In the genomic region with DNA sequence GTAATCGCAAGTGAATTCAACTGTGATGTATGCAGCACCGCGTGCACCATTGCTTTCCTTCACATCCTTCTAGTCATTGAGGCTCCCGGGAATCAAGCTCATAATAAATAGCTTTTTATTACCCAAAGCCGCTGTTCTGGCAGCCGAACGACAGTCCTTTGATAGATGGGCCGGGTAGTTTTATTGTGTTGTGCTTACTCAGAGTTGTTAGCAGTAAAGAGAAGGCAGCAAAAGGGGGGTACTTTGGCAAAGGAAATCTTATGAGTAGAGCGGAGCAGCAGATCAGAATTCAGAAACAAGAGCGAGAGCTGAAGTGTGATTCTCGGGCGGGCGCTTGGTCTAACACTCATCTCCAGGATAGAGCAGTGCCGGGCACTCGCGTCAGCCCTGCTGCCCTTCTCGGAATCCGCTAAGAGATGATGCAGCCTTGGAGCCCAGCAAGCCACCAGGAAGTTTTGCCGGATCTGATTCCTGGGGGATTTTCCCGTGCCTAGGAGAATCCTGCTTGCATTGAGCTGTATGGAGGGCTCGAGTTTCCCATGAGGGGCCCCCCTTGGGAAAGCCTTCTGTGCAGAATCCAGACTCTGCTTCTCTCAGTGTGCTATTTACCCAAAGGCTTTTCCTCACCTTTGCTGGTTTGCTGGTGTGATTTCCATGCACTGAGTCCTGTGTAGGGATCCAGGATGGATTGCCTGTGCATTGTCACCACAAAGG, we compare ENCODE assay signal across 9 mouse cellular contexts.
DNase-seq lines count a peak whose midpoint lies in the region; ATAC-seq and TF ChIP-seq lines count a peak whose summit lies in the region.
"Had no signal": no experiment of that assay in that cellular context is flagged by ENCODE, and none has a peak within 500 bp of the region (broad histone marks: within the 10 kb centered on the region; RNA-seq: fewer than 3 reads in every experiment).

No protein-coding gene starts in this region.

- no peaks in the 10 kb centered on the region for H3K36me3 ChIP-seq in lung, embryonic 14.5 days (ENCODE audit: insufficient read depth)
- H3K36me3 ChIP-seq in hindbrain, embryonic 11.5 days (ENCODE audit: control insufficient read depth, insufficient read depth, low read length) = no peaks in the 10 kb centered on the region
- no peaks in the 10 kb centered on the region for H3K36me3 ChIP-seq in neural tube, embryonic 12.5 days

- no peak overlapping the region for H3K9ac ChIP-seq in lung, embryonic 14.5 days
- peak overlapping the region; percentile 55 for H3K9ac ChIP-seq in hindbrain, embryonic 11.5 days (ENCODE audit: low read depth, low read length)
- H3K9ac ChIP-seq in neural tube, embryonic 12.5 days = peak overlapping the region; percentile 50

- intact Hi-C loops in left cerebral cortex, postnatal 36 days (cut with DNase I) = loop anchor here (2.0 to 10.0 kb wide), 3 partner anchors 35 to 372 kb away; no protein-coding TSS in a partner anchor

- peak overlapping the region; percentile 18; the same call in 1 of the 2 replicates for H3K4me3 ChIP-seq in lung, embryonic 14.5 days (ENCODE audit: low read depth, low read length)
- H3K4me3 ChIP-seq in hindbrain, embryonic 11.5 days (ENCODE audit: low read depth, low read length) = peak overlapping the region; percentile 35
- H3K4me3 ChIP-seq in neural tube, embryonic 12.5 days = peak overlapping the region; percentile 32
- H3K4me3 ChIP-seq: megakaryocyte, embryonic 14.5 days had no signal

- ATAC-seq in lung, embryonic 14.5 days (ENCODE audit: insufficient read depth) = peak; percentile 71
- peak; percentile 75 for ATAC-seq in hindbrain, embryonic 11.5 days (ENCODE audit: low FRiP score)
- peak; percentile 81 for ATAC-seq in neural tube, embryonic 12.5 days (ENCODE audit: low FRiP score, low read depth)

- no peaks in the 10 kb centered on the region for H3K4me1 ChIP-seq in lung, embryonic 14.5 days (ENCODE audit: insufficient read depth)
- H3K4me1 ChIP-seq in hindbrain, embryonic 11.5 days (replicated peaks; ENCODE audit: control insufficient read depth, insufficient read depth, low read length) = no peaks in the 10 kb centered on the region
- 0 out of 2 replicates have a peak, but pooled peaks cover 5% of the 10 kb centered on the region for H3K4me1 ChIP-seq in neural tube, embryonic 12.5 days
- H3K4me1 ChIP-seq: megakaryocyte, embryonic 14.5 days had no signal

- TF ChIP-seq CTCF in lung, embryonic 14.5 days (IDR thresholded peaks at IDR 0.05; ENCODE audit: low read depth) = no peak

- peak; percentile 34 for DNase-seq in lung, embryonic 14.5 days
- DNase-seq in lung, adult 18-20 months = no peak
- DNase-seq in embryo, embryonic 10.5 days (ENCODE audit: low spot score) = peak; percentile 70
- peak; percentile 64 for DNase-seq in hindbrain, embryonic 11.5 days (ENCODE audit: low spot score)
- DNase-seq in left cerebral cortex, postnatal 36 days (ENCODE audit: low spot score in 2 of 2) = peak; percentile 50 to 55
- DNase-seq in thymus, postnatal 10 days (ENCODE audit: low spot score in 2 of 2) = no peak
- no peak for DNase-seq in lung, postnatal 10 days

- H3K4me2 ChIP-seq in lung, embryonic 14.5 days = peak overlapping the region; percentile 58
- H3K4me2 ChIP-seq in hindbrain, embryonic 11.5 days (replicated peaks; ENCODE audit: low read depth, low read length) = peak overlapping the region; percentile 75
- peak overlapping the region; percentile 67 for H3K4me2 ChIP-seq in neural tube, embryonic 12.5 days (replicated peaks)

- H3K27ac ChIP-seq in lung, embryonic 14.5 days (ENCODE audit: low read depth) = no peak overlapping the region
- H3K27ac ChIP-seq in hindbrain, embryonic 11.5 days (ENCODE audit: low read depth, low read length) = peak overlapping the region; percentile 36; the same call in 1 of the 2 replicates
- H3K27ac ChIP-seq in neural tube, embryonic 12.5 days = no peak overlapping the region

- WGBS in lung, embryonic 14.5 days = under 1% methylated on average over 21 of the region's 21 CpGs
- WGBS in hindbrain, embryonic 11.5 days = under 1% methylated on average over 21 of the region's 21 CpGs
- whole genome bisulfite sequencing in neural tube, embryonic 12.5 days = under 1% methylated on average over 21 of the region's 21 CpGs

- H3K9me3 ChIP-seq in lung, embryonic 14.5 days (ENCODE audit: low read depth, low read length) = no peaks in the 10 kb centered on the region
- H3K9me3 ChIP-seq in hindbrain, embryonic 11.5 days (ENCODE audit: control insufficient read depth, low read length) = no peaks in the 10 kb centered on the region
- H3K9me3 ChIP-seq in neural tube, embryonic 12.5 days = no peaks in the 10 kb centered on the region
- H3K9me3 ChIP-seq: megakaryocyte, embryonic 14.5 days had no signal

- no peaks in the 10 kb centered on the region for H3K27me3 ChIP-seq in lung, embryonic 14.5 days (ENCODE audit: insufficient read depth, low read length)
- no peaks in the 10 kb centered on the region for H3K27me3 ChIP-seq in hindbrain, embryonic 11.5 days (ENCODE audit: control insufficient read depth, insufficient read depth, low read length)
- no peaks in the 10 kb centered on the region for H3K27me3 ChIP-seq in neural tube, embryonic 12.5 days (replicated peaks)

Comparison
In these comparisons a context has a peak if more than half of its experiments do, and no peak if none do; other contexts are left out.
1. DNase-seq: peak in lung, embryonic 14.5 days (single experiment), embryo, embryonic 10.5 days (single experiment), hindbrain, embryonic 11.5 days (single experiment) and left cerebral cortex, postnatal 36 days (2 of 2); none in lung, adult 18-20 months (0 of 2), thymus, postnatal 10 days (0 of 2) and lung, postnatal 10 days (single experiment).
2. Peak in every context shown above with its lines, with median percentiles within 50 percentile points of each other: ATAC-seq, H3K4me2 ChIP-seq and H3K4me3 ChIP-seq.